Mouse (Mus musculus): Measurements from ENCODE around the gene Pdk1. TPM values are rescaled to one million over a fixed set of nuclear protein-coding genes. Genes with fewer than 3 reads are reported as not detected.

The Pdk1 gene
- total and polyA plus RNA-seq, 3 experiments, result 12.2 to 56.1 TPM; not detected in 1

Other genes with a start within 250 kb of the Pdk1 start
- 1.0 and 2.1 TPM in 2 replicates for gene Itga6, start 127.6 kb upstream of the Pdk1 start, total RNA-seq (2012; rRNA removed)
- 1 to 10 TPM in 1 of 2 experiments, not detected in 1; 2.7 TPM for gene Itga6, start 127.6 kb upstream of the Pdk1 start, polyA plus RNA-seq (2012; ENCODE audit: insufficient read depth in 1 of 2, insufficient read length in 2 of 2, low read depth in 1 of 2, low replicate concordance in 2 of 2, missing spikeins in 1 of 2)
- gene Rapgef4, start 108.0 kb downstream of the Pdk1 start, total RNA-seq (2012; rRNA removed), result not detected in 2 replicates
- not detected for gene Rapgef4, start 108.0 kb downstream of the Pdk1 start, polyA plus RNA-seq (2012; ENCODE audit: insufficient read depth in 1 of 2, insufficient read length in 2 of 2, low read depth in 1 of 2, low replicate concordance in 2 of 2, missing spikeins in 1 of 2)

Data from MEL (cell line).